Mouse (Mus musculus) thymus, adult 2 months (tissue): ENCODE data around the gene Gpc4.

Experiments
- CTCF ChIP-seq: fragments of 200-500 bp; IDR thresholded peaks from 2 replicates; pipeline ENCODE4 v1.5.1; 2012; ENCODE audit warnings: mild to moderate bottlenecking, control low read depth, low read length, moderate library complexity, borderline replicate concordance; ENCODE audit not compliant: control insufficient read depth, poor library complexity, insufficient read depth; ENCODE audit errors: extremely low read depth
- POLR2A ChIP-seq: fragments of 200-500 bp; IDR thresholded peaks from 2 replicates; pipeline ENCODE4 v1.6.1; 2012; ENCODE audit warnings: mild to moderate bottlenecking, low read length, control low read depth, moderate library complexity; ENCODE audit not compliant: control insufficient read depth, poor library complexity, insufficient read depth; ENCODE audit errors: extremely low read depth

- no peak for TF ChIP-seq CTCF
- no peak for TF ChIP-seq POLR2A
These were observed 12.0 kb upstream of the Gpc4 start for GRCm38 (mm10) chrX:52177067-52177466.
